Mouse (Mus musculus) liver, postnatal 0 days (tissue): ENCODE data around the gene Tapbpl.

ENCODE experiments used
- CTCF ChIP-seq: sonication (generic); IDR thresholded peaks from 2 replicates; pipeline ENCODE4 v1.5.1; 2016; ENCODE audit warnings: antibody characterized with exemption, low read depth
- EP300 ChIP-seq: IDR thresholded peaks from 2 replicates; pipeline ENCODE4 v1.6.1; 2016; ENCODE audit warnings: antibody characterized with exemption, low read depth, mild to moderate bottlenecking

DNA sequence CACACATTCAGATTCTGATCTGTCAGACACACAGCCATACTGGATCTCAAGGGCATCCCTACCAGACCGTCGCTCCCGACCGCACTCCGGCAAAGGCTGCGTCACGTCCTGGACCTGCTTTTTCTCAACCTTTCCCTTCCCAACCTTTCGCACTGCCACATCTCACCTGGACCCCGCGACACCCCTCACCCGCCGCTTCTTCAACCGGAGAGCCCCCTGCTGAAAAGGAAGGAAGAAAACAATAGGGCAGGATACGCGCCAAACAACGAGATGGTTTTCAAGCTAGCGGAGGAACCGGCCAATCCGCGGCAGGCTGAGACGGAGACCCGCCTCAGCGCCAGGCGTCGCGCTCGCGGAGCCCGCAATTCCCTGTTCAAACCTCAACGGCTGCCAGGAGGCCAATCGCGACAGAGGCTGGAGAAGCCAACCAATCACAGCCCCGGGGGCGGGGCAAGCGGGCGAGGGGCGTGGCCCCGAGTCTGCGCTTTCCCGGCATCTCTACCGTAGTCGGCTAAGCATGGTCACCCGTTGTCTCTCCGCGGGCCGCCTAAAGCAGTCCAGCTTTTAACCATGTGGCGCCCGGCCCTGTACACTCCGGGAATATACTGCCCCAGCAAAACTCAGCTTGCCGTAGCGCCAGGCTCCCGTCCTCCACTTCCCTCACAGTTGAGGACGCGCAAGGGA is 40.2 kb downstream of the Tapbpl start, which contains the start of the genes Ncapd2 and Mrpl51:
- peak; percentile 10; the same call in 1 of the 2 replicates for TF ChIP-seq EP300
- TF ChIP-seq CTCF, result no peak; the same call in 1 of the 2 replicates
